Mouse (Mus musculus) gastrocnemius, postnatal 14 days (tissue): ENCODE data around the gene 1810010H24Rik. TPM values are rescaled to one million over a fixed set of nuclear protein-coding genes. Genes with fewer than 3 reads are reported as not detected.
"Not testable (repeated sequence)": the region's sequence is repeated elsewhere in the genome, so short reads cannot be mapped to it uniquely, and the experiment has no call there.

Source experiments
- DNase-seq: peaks from one replicate; pipeline ENCODE4 v3.0.0; 2021; ENCODE audit warnings: mixed read lengths
- intact Hi-C: fragments of 180-260 bp; cut with DNase I; formaldehyde crosslinking; loops from one replicate; pipeline ENCODE4 v1.15.1; 2025; ENCODE audit warnings: low total_unique reads
- total RNA-seq, 2 experiments: library from RNA; stranded (reverse); gene quantifications; 2 replicates each; pipeline ENCODE4 v1.2.3; 2021

The 1810010H24Rik gene
- total RNA-seq, 2 experiments from 2014 or later, result 1.4 to 2.1 TPM

DNA sequence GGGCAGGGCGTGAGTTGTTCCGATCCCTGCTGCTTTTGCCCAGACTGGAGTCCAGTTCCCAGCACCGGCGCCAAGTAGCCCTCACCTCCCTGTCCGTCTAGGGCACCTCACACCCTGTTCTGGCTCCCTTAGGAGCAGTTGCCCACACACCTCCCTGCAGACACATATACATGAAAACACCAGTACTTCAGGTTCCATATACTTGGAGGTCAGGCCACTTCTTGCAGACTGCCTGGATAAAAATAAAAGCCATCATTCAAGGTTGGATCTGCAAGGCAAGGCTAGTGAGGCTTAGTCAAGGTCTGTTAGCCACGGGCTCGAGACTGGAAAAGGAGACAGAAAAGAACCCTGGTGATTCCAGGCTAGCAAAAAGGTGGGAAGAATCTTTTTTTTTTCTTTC is 6.2 kb downstream of the 1810010H24Rik start:
- intact Hi-C loops, result no loop called here

DNA sequence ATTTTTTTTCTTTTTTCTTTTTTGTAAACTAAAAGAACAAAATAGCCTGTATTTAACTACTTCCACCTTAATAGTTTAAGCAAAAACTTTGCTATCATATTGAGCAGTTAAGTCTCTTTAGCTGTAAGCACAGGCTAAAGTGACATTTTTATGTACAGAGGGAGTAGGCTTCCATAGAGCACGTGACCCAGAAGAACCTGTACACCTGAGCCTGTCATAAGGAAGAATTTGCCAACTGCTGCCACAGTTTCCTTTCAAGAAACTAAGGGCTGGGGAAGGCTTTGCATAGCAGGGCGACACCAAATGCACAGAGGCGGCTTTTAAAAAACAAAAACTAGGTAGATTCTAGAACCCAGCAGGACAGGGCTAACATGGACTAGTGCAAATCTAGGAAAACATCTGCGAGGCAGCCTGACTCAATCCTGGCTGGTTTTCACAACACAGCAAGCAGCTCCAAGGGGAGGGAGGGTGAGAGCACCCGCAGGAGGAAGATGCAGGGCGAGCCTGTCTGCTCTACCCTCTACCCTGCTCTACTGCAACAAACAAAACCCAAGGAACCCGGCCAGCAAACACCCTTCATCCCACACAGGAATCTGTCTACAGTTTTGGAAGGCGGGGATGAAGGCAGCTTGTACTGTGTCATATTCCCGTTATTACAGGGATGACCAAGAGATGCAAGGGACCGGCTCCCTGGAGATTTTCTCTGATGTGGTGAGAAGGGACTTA is 8.8 kb downstream of the 1810010H24Rik start:
- DNase-seq, result no peak
- intact Hi-C loops, result no loop called here

More for the DNA sequence above, 6.2 kb downstream of the 1810010H24Rik start:
- DNase-seq, result no peak

DNA sequence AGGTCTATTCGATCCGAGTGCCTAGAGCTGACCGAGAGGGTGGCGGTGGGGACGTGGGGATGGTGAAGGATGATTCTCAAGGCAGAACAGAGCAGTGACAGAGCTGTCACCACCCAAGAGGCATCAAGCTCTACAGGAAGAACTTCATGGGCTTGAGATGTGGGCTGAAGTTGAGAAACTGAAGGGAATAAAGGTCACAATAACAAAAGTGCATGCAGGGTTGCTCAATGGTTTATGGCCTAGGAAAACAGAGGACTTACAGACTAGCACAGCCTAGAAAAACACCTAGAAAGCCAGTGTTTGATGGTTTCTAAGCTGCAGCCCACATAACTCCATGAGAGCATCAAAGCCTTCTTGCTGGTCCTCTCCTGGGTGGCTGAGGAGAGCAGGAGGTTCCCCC is 13.9 kb downstream of the 1810010H24Rik start:
- DNase-seq, result no peak
- intact Hi-C loops, result no loop called here

DNA sequence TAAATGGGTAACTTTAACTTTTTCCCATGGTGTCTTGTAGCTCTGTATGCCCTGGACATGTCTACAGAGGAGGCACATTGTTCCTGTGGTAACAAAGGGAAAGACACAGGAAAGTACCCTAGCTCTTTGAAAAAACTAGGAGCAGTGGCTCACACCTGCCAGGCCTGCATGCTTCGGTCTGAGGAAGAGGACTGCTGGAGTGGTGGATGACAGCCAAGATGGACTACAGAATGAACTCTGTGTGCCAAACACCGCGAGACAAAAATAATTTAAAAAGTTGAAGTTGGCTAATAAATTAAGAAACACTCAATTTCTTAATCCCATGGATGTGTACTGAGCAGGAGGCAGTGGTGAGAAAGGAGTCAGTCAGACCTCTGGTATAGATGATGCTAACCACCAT is 15.9 kb downstream of the 1810010H24Rik start:
- intact Hi-C loops, result no loop called here
- DNase-seq, result no peak

DNA sequence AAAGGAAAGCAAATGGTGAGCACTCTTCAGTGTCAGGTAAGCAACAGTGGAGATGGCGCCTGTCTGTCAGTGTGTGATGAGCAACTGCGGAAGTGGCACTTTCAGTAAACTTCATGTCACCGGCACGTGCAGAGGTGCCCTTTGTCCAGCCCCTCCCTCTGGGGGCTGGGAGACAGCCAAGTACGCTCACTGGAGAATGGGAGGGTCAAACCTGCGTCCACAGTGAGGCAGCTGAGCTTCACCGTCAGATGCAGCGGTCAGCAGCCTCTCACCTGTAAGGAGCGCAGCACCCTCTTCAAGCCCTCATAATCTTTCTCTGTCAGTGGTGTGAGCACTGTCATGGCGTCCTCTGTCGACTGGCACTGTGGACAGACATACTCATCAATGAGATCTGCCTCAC is 17.9 kb downstream of the 1810010H24Rik start:
- intact Hi-C loops, result no loop called here
- no peak for DNase-seq

DNA sequence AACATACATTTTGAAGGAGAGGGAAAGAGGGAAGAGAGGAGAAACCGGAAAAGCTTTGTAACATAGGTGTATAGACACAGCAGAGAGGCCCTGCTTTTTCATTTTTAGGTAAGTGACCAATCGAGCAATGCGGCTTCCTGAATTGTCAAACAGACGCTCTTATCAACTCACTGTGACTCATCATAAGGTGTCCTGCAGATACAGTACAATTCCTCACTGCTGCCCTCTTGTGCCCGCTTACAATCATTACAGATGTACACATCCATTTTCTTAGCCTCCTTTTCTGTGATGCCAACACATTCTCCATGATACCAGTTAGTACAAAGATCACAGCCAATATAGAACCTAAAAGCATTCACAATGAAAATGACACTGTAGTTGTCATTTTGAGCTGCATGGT is 18.8 kb downstream of the 1810010H24Rik start:
- intact Hi-C loops, result no loop called here
- peak; percentile 52 for DNase-seq

DNA sequence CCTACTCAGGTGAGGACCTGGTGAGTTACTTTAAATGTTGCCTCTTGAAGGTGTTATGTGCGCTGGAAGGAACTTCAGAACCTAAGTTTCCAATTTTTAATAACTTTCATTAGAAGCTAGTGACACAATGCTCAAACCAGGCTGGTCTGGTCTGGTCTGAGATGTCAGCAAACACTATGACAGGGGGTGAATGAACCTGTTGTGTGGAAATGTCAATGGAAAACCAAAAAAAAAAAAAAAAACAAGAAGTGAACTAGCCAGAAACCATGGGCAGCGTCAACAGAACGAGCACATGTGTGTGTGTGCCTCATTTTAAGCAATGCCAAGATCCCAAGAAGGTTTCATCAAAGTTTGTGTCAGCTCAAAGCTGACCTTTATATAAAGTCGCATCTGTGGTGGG is 20.1 kb downstream of the 1810010H24Rik start:
- DNase-seq, result no peak
- intact Hi-C loops, result no loop called here

DNA sequence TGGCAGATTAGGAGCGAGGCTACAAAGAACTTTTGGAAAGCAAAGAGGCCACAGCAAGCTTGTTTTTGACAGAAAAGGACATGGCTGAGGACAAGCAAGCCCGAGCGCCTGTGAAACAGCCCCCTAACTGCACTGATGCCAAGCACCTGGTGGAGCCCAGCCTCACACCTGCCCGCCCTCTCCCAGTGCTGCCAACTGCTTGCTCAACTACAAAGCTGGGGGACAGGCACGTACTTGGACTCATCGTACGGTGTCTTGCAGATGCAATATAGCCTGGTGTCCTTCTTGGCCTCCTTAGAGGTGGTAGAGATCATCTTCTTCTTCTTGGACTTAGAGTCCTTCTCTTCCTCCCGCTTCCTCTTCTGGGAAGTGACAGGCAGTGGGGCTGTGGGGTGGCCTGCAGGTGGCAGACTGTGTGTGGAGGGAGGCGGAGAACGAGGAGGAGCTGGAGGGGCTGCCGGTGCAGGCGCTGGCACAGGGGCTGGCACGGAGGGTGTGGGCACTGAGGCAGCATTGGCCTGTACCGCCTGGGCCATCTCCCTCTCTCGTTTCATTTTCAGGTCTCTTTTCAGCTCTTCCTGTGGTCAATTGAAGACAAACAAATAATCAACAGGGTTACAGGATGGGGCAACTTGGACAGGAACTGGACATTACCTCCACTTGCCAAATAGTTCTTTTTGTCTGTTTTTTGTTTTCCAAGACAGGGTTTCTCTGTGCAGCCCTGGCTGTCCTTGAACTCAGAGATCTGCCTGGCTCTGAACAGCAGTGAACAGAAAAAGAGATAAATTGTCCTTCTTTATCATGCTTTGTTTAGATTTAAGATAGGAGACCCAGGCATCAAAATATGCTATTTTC is 21.5 kb downstream of the 1810010H24Rik start:
- peak; percentile 26 for DNase-seq
- intact Hi-C loops, result no loop called here

DNA sequence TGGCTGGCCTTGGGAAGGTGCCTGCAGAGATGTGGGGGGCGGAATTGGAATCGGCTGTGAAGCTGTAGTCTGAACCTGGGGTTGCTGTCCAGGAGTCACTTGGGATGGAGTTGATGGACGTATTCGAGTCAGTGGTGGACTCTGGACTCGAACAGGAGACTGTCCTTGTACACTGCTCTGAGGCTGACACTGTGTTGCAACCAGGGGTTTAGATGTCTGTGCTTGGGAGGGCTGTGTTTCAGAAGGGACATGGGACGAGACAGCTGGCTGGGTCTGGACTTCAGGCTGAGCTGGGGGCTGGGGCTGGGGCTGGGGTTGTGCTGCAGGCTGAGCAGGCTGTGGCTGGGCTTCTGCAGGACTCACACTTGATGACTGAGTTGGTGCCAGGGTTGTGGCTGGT is 29.4 kb downstream of the 1810010H24Rik start:
- no peak for DNase-seq

DNA sequence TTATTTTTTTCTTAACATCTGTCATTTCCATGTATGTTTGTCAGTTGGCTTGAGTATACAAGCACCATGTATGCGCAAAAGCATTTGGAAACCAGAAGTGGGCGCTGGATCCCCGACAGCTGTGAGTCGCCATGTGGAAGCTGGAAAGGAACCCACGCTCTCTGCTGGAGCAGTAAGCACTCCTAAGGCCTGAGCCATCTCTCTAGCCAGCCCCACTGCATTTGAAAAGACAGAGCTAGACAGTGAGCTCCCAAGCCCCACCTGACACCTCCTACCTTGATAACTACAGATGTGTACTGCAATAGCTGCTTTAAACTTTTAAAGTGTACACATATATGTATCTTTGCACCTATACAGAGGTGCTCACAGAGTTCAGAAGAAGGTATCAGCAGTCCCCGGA is 31.9 kb downstream of the 1810010H24Rik start:
- intact Hi-C loops, result loop anchor here (5.0 kb wide), 1 partner anchor 740 kb away; no protein-coding TSS in a partner anchor
- DNase-seq, result no peak

More for the DNA sequence above, 29.4 kb downstream of the 1810010H24Rik start:
- intact Hi-C loops, result loop anchor here (5.0 kb wide), 1 partner anchor 742 kb away; no protein-coding TSS in a partner anchor

DNA sequence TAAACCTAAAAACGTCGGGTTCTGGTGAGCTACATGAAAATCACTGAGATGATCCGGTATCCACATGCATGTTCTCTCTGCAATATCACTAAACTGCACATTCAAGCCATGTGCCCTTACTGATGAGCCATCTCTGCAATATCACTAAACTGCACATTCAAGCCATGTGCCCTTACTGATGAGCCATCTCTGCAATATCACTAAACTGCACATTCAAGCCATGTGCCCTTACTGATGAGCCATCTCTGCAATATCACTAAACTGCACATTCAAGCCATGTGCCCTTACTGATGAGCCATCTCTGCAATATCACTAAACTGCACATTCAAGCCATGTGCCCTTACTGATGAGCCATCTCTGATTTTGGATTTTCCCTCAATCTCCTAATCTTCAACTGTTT is 34.2 kb downstream of the 1810010H24Rik start:
- intact Hi-C loops, result loop anchor here (5.0 kb wide), 1 partner anchor 738 kb away; no protein-coding TSS in a partner anchor
- DNase-seq, result not testable (repeated sequence)

DNA sequence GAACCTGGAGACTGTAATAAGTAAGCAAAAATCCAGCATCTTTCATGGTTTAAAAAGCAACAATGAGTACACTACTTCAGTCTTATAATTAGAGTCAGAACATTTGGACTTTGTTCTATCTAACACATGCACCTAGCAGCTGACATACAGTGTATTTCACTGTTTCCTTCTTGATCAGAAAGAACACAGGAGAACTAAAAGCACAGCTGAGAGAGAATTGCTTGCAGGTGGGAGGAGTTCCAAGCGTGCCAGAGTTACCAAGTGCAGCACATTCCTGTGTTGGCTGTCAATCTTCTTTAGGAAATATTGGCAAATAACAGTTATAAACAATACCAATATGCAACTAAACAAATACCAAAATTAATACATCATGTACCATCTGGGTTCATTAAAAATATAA is 35.5 kb downstream of the 1810010H24Rik start:
- DNase-seq, result no peak
- intact Hi-C loops, result no loop called here

DNA sequence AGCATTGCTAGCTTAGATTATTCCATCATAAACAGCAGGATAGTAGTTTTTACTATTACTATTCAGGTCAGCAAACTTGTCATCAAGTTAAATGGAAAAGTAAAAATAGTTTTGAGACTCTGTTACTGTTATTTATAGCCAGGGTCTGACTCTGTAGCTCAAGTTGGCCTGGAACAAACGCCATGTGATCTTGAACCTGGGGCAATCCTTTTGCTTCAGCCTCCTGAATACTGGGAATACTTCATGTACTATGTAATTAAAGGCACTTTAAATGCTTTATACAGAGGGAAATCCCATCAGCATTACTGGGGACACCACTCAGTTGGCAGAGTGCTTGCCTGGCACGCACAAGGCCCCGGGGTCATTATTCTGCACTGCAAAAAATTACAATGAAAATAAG is 37.6 kb downstream of the 1810010H24Rik start:
- intact Hi-C loops, result no loop called here
- no peak for DNase-seq

DNA sequence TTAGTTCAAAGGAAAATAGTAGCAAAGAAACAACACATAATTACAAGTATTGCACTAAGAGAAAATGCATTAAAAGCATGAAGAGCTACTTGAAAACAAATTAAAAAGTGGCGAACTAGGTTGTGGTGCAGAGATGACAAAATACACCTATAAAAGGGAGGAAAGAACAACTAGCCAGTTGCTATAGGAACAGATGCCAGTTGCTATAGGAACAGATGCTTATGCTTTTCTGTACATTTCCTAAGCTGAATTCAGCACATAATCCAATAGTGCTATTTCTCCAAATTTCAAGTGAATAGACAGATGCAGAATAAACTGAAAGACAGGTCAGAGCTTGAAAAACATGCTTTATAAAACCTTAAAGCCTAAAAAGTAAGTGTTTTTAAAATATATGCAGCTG is 39.1 kb downstream of the 1810010H24Rik start:
- DNase-seq, result no peak
- intact Hi-C loops, result no loop called here

DNA sequence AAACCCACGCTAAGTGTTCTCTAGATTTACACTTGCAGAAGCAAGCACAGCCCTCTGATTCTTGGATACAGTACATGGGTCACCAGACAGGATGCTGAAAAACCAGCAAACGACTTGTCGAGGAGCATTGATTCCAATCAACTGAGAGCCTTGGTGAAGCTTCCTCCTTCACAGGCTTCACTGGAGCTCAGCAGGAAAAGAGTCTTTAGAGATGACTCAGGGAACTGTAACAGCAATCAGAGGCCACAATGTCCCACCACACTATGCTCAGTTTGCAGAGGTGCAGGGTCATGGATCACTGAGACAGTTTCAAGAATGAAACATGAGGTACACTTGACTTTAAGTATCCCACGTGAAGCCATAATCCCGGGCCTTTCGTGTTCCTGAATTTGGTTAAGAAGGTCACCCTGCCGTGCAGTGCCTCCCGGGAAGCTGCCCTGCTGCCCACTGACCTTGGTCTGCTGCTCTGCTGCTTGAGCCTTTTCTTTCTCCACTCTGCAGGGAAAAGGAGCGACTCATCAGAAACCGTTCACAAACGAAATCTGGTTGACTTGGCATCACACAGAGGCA is 39.8 kb downstream of the 1810010H24Rik start:
- DNase-seq, result no peak
- intact Hi-C loops, result no loop called here

Other genes with a start within 250 kb of the 1810010H24Rik start
- gene Polg2, start 246.1 kb upstream of the 1810010H24Rik start, total RNA-seq, result 1 to 10 TPM; 3.1 to 3.5 TPM
- 100 to 1,000 TPM; 203 to 252 TPM for gene Ddx5, start 236.5 kb upstream of the 1810010H24Rik start, total RNA-seq
- gene Cep95, start 236.4 kb upstream of the 1810010H24Rik start, total RNA-seq, result 1 to 10 TPM; 4.9 to 5.0 TPM
- 10 to 100 TPM; 20.8 to 21.7 TPM for gene Smurf2, start 105.0 kb upstream of the 1810010H24Rik start, total RNA-seq
- gene Kpna2, start 26.1 kb upstream of the 1810010H24Rik start, total RNA-seq, result 10 to 100 TPM; 12.3 to 21.9 TPM
- gene Bptf, start 106.4 kb downstream of the 1810010H24Rik start, total RNA-seq, result 10 to 100 TPM; 20.5 to 22.6 TPM
- gene Nol11, start 163.7 kb downstream of the 1810010H24Rik start, total RNA-seq, result 10 to 100 TPM; 11.1 to 12.3 TPM